Mouse (Mus musculus) fibroblast of lung, adult 2 months (primary cell): Measurements from ENCODE around the gene Adam34.
"Not testable (repeated sequence)": the region's sequence is repeated elsewhere in the genome, so short reads cannot be mapped to it uniquely, and the experiment has no call there.

Source experiments
- DNase-seq: peaks from one replicate; pipeline ENCODE4 v3.0.0-alpha.2; 2011; ENCODE audit warnings: low read depth

The Adam34 gene

GRCm38 (mm10) chr8:43709949-43710348, at the start of gene Adam34:
Gene Adam34 (minus strand): TSS chr8:43710049.
- no peak for DNase-seq

- no peak for DNase-seq
Measured at GRCm38 (mm10) chr8:43627176-43627575, 82.7 kb downstream of the Adam34 start, which contains the start of gene Gm5346. Gene Gm5346 (minus strand): TSS chr8:43627276.

GRCm38 (mm10) chr8:43616046-43616445, 93.8 kb downstream of the Adam34 start:
- no peak for DNase-seq

GRCm38 (mm10) chr8:43603657-43604056, 106.2 kb downstream of the Adam34 start:
- DNase-seq = not testable (repeated sequence)

- DNase-seq = not testable (repeated sequence)
Measured at GRCm38 (mm10) chr8:43603166-43603565, 106.7 kb downstream of the Adam34 start.
